Mouse (Mus musculus) neural tube, embryonic 11.5 days (tissue): ENCODE measurements around the gene Gm20388. TPM values are rescaled to one million over a fixed set of nuclear protein-coding genes. Genes with fewer than 3 reads are reported as not detected.

Source experiments
- ATAC-seq: fragments of 200-750 bp; cut with Nextera tagmentation; 2 replicates; pipeline ENCODE4 v1.8.0; 2017; ENCODE audit warnings: moderate number of reproducible peaks, mild to moderate bottlenecking, moderate TSS enrichment, moderate library complexity; ENCODE audit not compliant: insufficient read depth, low FRiP score, low TSS enrichment
- DNase-seq: peaks from one replicate; pipeline ENCODE4 v3.0.0-alpha.2; 2015; ENCODE audit warnings: low spot score
- H3K27ac ChIP-seq: fragments of 300-500 bp; sonication (generic); 2 replicates; pipeline ENCODE4 v1.5.1; 2014; ENCODE audit warnings: low read depth, mild to moderate bottlenecking, low read length
- H3K27me3 ChIP-seq: fragments of 300-500 bp; sonication (generic); 2 replicates; pipeline ENCODE4 v1.6.1; 2014; ENCODE audit warnings: mild to moderate bottlenecking, low read length, mixed read lengths; ENCODE audit not compliant: control insufficient read depth, insufficient read depth
- H3K36me3 ChIP-seq: fragments of 300-500 bp; sonication (generic); 2 replicates; pipeline ENCODE4 v1.6.1; 2014; ENCODE audit warnings: mild to moderate bottlenecking, low read length, moderate library complexity, mixed read lengths; ENCODE audit not compliant: control insufficient read depth, insufficient read depth
- H3K4me1 ChIP-seq: fragments of 300-500 bp; sonication (generic); 2 replicates; pipeline ENCODE4 v1.6.1; 2014; ENCODE audit warnings: low read length, mixed read lengths; ENCODE audit not compliant: control insufficient read depth, insufficient read depth
- H3K4me2 ChIP-seq: fragments of 300-500 bp; sonication (generic); 2 replicates; pipeline ENCODE4 v1.6.1; 2014; ENCODE audit warnings: low read depth, mild to moderate bottlenecking, moderate library complexity
- H3K4me3 ChIP-seq: fragments of 300-500 bp; sonication (generic); 2 replicates; pipeline ENCODE4 v1.5.1; 2014; ENCODE audit warnings: low read depth, low read length
- H3K9ac ChIP-seq: fragments of 300-500 bp; sonication (generic); 2 replicates; pipeline ENCODE4 v1.6.1; 2014; ENCODE audit warnings: mild to moderate bottlenecking, low read length
- H3K9me3 ChIP-seq: fragments of 300-500 bp; sonication (generic); 2 replicates; pipeline ENCODE4 v1.6.1; 2016; ENCODE audit warnings: low read length; ENCODE audit not compliant: control insufficient read depth
- WGBS: fragments of 180-500 bp; shearing (Covaris S2); extraction: QIAGEN DNeasy Blood & Tissue Kit; methylation state at CpG from one replicate; pipeline ENCODE4 v1.1.7; 2014; 5-methylcytosine and 5-hydroxymethylcytosine counted together
- polyA plus RNA-seq: library from polyadenylated mRNA; unstranded; fragments of >200 nt; fragmentation: Nextera tagmentation; extraction: Ambion mirVana; gene quantifications from 2 replicates; pipeline ENCODE4 v1.2.1, GENCODE M21; 2014

Gm20388 gene
- polyA plus RNA-seq, 1 experiment from 2014 or later = not detected

DNA sequence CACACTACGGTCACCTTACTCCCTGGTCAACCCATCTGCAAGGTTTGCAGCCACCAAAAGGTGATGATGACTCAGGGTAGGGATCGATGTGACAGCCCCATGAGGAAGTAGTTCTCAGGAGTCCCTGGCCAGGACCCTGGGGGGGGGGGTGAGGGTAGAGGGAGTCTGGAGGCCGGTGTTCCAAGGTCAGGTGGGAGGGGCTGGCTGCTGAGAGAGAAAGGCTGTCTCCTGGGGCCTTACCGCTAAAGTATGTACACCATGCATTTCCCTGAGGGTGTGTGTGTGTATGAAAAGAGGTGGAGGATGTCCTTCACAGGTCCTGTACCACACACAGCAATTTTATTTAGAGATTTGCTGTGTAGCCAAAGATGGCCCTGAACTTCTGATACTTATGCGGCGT, 2742.0 kb downstream of the Gm20388 start:
- Histone ChIP-seq H3K36me3 (no peaks in the 10 kb centered on the region), H3K4me3 (no peak overlapping the region), H3K9me3 (no peaks in the 10 kb centered on the region), H3K4me2 (no peak overlapping the region), H3K27me3 (no peaks in the 10 kb centered on the region), H3K9ac (no peak overlapping the region), H3K4me1 (peaks cover 7% of the 10 kb centered on the region; the same call in 1 of the 2 replicates), H3K27ac (no peak overlapping the region)
- WGBS = 76% methylated on average over 6 of the region's 6 CpGs
- DNase-seq (no peak), ATAC-seq (no peak)

- DNase-seq (no peak), ATAC-seq (no peak)
- Histone ChIP-seq H3K4me1 (peaks cover 11% of the 10 kb centered on the region; the same call in 1 of the 2 replicates), H3K27me3 (no peaks in the 10 kb centered on the region), H3K9me3 (no peaks in the 10 kb centered on the region), H3K9ac (no peak overlapping the region), H3K4me3 (no peak overlapping the region), H3K27ac (no peak overlapping the region), H3K36me3 (no peaks in the 10 kb centered on the region), H3K4me2 (no peak overlapping the region)
- 47% methylated on average over 7 of the region's 7 CpGs for WGBS
These were observed 2744.1 kb downstream of the Gm20388 start for GRCm38 (mm10) chr8:122654768-122655167.

GRCm38 (mm10) chr8:122656056-122656999, 2745.7 kb downstream of the Gm20388 start:
- peaks cover 14% of the 10 kb centered on the region for H3K4me1 ChIP-seq
- 89% methylated on average over 13 of the region's 13 CpGs for WGBS
- no peak for ATAC-seq

DNA sequence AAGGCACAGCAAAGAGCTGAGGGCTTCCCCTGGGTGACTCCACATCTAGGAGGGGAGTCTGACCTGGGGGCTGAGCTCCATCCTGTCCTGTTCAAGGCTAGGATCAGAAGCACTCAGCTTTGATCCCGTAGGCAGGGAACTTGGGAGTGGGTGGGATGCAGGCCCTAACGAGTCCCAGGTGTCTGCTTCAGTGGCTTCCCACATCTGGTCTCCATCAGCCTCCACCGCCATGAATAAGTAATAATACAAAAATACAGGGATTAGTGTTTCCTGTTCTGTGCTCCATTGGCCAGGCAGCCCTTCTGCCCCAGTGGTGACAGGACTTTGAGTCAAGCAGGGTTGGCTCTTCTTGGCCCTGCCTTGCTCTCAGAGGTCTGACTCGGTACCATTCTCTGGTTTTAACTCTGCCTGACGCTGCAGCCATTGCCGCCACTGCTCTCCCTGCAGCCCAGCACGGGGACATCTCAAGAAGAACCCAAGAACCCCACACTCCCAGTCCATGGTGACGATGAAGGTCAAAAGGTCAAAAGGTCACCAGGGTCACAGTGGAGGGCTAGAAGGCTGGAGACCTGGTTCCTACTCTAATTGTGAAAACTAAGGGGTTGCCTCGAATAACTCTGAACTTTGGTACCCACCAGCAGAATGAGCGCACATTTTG, 2747.6 kb downstream of the Gm20388 start:
- WGBS = 58% methylated on average over 10 of the region's 10 CpGs
- Histone ChIP-seq H3K27me3 (no peaks in the 10 kb centered on the region), H3K9ac (no peak overlapping the region), H3K36me3 (no peaks in the 10 kb centered on the region), H3K4me2 (no peak overlapping the region), H3K9me3 (no peaks in the 10 kb centered on the region), H3K4me1 (peaks cover 11% of the 10 kb centered on the region), H3K4me3 (no peak overlapping the region), H3K27ac (peak overlapping the region; percentile 50)
- DNase-seq (peak; percentile 54), ATAC-seq (no peak)

More at GRCm38 (mm10) chr8:122656056-122656999, 2745.7 kb downstream of the Gm20388 start:
- Histone ChIP-seq H3K4me3 (no peak overlapping the region), H3K4me2 (no peak overlapping the region), H3K27me3 (no peaks in the 10 kb centered on the region), H3K9ac (no peak overlapping the region), H3K9me3 (no peaks in the 10 kb centered on the region), H3K27ac (no peak overlapping the region), H3K36me3 (no peaks in the 10 kb centered on the region)
- DNase-seq = no peak

GRCm38 (mm10) chr8:122658807-122659160, 2748.1 kb downstream of the Gm20388 start:
- Histone ChIP-seq H3K27ac (peak overlapping the region; percentile 50), H3K9me3 (no peaks in the 10 kb centered on the region), H3K27me3 (no peaks in the 10 kb centered on the region), H3K36me3 (no peaks in the 10 kb centered on the region), H3K4me2 (no peak overlapping the region), H3K4me3 (no peak overlapping the region), H3K4me1 (peaks cover 16% of the 10 kb centered on the region), H3K9ac (no peak overlapping the region)
- no peak for DNase-seq
- no peak for ATAC-seq
- WGBS = 52% methylated on average over 9 of the region's 9 CpGs

DNA sequence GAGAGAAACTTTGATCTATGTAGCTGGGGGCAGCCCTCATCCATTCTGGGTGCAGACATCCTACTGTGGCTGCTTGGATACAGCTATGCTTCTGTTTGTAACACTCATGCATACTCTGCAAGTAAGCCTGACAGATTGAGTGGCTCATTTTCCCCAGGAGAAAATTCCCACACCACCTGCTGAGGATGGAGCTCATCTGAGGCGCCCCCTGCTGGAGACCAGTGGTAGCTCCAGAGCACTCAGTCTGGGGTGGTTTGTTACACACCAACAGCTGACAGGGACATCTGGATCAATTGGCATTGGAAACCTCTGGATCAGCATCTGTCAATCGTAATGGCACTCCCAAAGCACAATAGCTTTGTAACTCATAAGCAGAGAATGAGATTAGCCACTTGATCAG, 2749.4 kb downstream of the Gm20388 start:
- H3K4me2 ChIP-seq = no peak overlapping the region
- no peaks in the 10 kb centered on the region for H3K36me3 ChIP-seq
- 71% methylated on average over 2 of the region's 2 CpGs for WGBS
- H3K4me3 ChIP-seq = no peak overlapping the region
- no peak for DNase-seq
- H3K9ac ChIP-seq = no peak overlapping the region
- H3K4me1 ChIP-seq = peaks cover 21% of the 10 kb centered on the region
- no peak overlapping the region for H3K27ac ChIP-seq
- ATAC-seq = no peak
- H3K9me3 ChIP-seq = no peaks in the 10 kb centered on the region
- H3K27me3 ChIP-seq = no peaks in the 10 kb centered on the region

- DNase-seq (peak; percentile 69), ATAC-seq (no peak)
- peak overlapping the region; percentile 39; the same call in 1 of the 2 replicates for H3K27ac ChIP-seq
- no peak overlapping the region for H3K4me2 ChIP-seq
- no peak overlapping the region for H3K9ac ChIP-seq
- no peaks in the 10 kb centered on the region for H3K27me3 ChIP-seq
- H3K4me3 ChIP-seq = no peak overlapping the region
- peaks cover 26% of the 10 kb centered on the region for H3K4me1 ChIP-seq
- H3K36me3 ChIP-seq = no peaks in the 10 kb centered on the region
- WGBS = 40% methylated on average over 7 of the region's 7 CpGs
- no peaks in the 10 kb centered on the region for H3K9me3 ChIP-seq
These were observed 2750.5 kb downstream of the Gm20388 start for GRCm38 (mm10) chr8:122661138-122661537.

GRCm38 (mm10) chr8:122661894-122662293, 2751.3 kb downstream of the Gm20388 start:
- Histone ChIP-seq H3K4me3 (no peak overlapping the region), H3K9me3 (no peaks in the 10 kb centered on the region), H3K36me3 (no peaks in the 10 kb centered on the region), H3K27ac (no peak overlapping the region), H3K4me2 (no peak overlapping the region), H3K27me3 (no peaks in the 10 kb centered on the region), H3K4me1 (peaks cover 26% of the 10 kb centered on the region), H3K9ac (no peak overlapping the region)
- 79% methylated on average over 2 of the region's 2 CpGs for WGBS
- ATAC-seq (no peak), DNase-seq (no peak)
